Mouse (Mus musculus): Measurements from ENCODE around the gene Slc29a1. TPM values are rescaled to one million over a fixed set of nuclear protein-coding genes. Genes with fewer than 3 reads are reported as not detected.

Slc29a1 gene
- 33.8 TPM for total RNA-seq (2023)

DNA sequence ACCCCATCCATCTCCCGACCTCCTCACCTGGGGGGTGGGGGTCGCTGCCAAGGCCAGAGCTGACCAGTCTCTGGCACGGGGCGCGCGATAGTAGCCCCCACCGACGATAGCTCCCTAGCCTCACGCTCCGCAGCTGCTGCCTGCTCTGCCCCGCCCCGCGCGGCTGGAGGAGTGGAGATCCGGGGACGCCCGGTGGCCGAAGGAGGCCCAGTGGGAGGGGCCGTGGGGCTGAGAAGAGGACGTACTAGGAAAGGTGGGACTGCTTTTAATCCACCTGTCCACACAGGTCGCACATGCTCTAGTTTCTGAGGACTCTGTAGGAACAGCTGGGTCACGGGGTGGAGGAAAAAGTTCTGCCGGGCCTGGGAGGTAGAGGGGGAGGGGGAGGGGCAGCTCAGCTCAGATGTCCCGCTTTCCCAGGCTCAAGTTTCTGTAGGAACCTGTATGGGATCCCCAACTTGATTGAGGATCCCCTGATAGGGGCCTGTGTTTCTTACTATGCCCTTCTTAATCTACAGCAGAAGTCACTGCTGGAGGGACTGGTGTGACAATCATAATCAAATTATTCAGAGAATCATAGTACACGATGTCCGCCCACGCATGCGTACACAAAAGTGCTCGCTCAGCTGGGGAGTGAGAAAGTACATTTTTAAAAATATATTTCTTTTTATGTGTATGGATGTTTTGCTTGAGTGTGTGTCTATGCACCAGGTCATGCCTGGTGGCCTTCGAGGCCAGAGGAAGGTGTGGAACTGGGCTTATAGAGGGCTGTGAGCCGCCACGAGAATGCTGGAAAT, at the start of gene Slc29a1:
TSS of gene Slc29a1 (minus strand) at position 161 of the 797 bp plus-strand sequence.

DNA sequence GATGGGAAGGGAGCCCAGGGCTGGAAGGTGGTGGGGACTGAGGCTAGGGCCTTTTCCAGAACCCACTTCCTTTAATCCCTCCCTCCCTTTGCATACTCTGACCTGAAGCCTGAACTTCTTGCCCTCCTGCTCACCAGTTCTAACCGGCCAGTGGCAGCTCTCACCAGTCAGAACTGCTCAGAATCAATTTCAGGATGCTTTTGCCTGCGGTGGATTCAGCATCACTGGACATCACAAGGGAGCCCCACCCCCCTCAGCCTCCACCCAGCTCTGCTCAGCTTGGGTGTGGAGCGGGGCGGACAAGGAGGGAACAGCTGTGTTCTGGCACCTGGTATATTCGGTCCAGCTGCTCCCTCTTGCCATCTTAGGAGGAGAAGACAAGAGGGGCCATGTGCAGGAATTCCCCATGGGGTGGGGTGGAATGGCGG, 2.5 kb upstream of the Slc29a1 start, which contains the start of gene Mymx:
TSS of gene Mymx (minus strand) at position 226 of the 428 bp plus-strand sequence.

DNA sequence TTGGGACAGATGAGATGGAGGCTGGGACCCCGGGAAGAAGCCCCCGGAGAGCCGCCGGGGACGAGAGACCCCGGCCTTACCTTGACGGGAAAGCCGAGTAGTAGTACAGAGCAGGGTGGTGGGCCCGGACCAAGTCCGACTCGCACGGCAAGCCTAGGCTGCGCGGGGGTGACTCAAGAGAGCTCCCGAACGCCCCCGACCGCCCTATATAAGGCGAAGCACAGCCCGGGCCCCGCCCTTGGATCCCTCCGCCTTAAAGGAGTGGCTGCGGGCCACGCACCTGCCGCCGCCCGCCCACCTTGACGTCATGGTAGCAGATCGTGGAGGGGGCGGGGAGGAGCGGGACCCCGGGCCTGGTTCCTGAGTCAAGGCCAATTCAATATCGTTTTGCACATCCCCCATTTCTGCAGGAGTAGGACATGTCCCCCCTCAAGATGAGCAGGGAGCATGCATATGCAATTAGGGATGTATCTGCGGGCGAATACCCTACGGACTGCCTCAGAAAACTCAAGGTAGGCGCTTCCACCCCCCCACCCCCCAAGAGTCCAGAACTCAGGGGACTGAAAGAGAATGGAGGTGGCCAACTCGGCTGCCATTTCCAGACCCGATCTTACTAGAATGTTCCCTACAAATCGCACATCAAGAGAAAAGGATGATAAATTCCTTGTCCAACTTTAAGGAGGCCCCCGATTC, 26.2 kb downstream of the Slc29a1 start, which contains the start of gene Hsp90ab1:
TSS of gene Hsp90ab1 (minus strand) at position 185 of the 693 bp plus-strand sequence.

DNA sequence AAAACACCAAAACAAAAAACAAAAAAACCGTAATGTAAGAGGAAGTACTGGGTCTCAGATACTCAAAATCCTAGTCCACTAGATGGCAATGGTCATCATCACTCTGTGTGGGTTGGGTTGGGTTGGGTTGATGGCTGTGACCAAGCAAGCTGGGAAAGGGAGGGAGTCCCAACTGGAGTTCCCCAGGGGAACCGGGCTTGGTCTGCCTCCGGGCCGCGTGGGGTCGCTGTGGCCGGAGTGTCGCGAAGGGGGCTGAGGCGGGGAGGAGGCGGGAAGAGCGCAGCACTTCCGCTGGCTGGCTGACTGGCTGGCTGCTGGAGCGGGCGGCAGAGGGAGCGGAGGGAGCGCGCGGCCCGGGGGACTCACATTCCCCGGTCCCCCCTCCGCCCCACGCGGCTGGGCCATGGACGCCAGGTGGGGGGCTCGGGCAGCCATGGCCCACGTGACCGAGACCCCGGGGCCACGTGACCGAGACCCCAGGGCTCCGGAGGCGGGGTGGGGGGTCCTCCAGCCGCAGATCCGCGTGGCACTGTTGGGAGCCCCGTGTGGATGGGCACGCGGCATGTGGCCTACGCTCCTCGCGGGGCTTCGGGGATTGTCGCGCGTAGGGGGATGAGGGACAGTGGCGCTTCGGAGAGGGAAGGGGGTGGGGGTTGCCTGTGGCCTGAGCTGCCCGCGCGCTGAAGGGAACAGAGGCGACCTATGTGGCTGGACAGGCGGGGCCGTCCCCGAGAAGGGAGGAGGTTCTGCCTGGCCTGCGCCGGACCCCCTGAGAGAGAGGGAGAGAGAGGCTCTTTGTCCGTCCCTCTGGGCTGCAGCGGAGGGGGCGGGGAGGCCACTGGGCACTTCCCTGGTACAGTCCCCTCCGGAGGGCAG, 35.5 kb downstream of the Slc29a1 start, which contains the start of gene Slc35b2:
TSS of gene Slc35b2 (plus strand) at position 220 of the 876 bp plus-strand sequence.

DNA sequence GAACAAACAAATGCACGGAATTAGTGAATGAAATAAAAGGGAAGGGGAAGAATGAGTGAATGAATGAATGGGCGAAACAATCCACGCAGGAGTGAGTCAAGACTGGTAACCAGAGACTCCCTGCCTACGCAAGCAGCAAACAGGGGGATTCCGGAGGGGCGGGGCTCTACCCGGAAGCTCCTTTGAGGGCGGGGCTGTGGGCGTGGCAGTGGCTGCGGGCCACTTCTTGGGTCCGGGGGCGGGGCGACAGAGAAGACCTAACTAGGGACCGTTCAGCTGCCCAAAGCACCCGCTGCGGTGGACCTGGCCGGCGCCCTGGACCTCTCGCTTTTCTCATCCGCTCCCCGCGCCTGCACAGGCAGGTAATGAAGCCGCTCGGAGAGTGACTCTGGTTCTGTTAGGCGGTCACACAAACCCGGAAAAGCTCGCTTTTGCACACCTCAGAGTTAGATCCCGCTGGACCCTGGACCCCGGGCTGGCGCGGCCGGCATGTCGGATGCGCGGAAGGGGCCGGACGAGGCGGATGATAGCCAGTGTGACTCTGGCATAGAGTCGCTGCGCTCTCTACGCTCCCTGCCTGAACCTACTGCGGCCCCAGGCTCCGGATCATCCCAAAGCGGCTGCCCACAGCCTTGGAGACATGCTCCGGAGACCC, 43.8 kb downstream of the Slc29a1 start, which contains the start of gene Nfkbie:
TSS of gene Nfkbie (plus strand) at position 252 of the 655 bp plus-strand sequence.

DNA sequence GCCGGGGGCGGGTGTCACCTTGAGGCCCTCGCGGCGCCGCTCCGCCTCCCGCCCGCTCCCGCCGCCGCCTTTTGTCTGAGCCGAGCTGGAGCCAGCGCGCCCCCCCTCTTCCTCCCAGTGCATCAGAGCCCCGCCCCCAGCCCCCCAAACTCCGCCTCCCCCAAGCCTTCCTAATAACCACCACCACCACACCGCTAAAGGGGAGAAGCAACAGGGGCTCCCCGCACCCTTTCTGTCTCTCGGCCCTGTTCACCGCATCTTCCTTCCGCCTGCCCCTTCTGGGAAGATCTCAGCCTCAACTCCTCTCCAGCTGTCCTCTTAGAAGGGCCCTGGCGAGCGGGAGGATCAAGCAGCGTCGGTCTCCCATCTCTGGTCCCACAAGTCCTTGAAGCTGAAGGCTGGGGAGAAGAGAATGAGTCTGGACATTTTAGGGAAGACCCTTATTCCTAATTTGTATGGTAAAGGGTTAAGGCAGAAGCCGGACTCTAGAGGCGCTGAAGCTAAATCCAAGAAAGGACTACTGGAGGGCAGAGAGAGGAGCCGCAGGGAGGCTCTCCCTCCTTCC, 49.7 kb downstream of the Slc29a1 start, which contains the start of gene Tmem151b:
TSS of gene Tmem151b (minus strand) at position 61 of the 565 bp plus-strand sequence.

Other genes starting within 250 kb of the Slc29a1 start
- gene Cdc5l, start 165.9 kb downstream of the Slc29a1 start, total RNA-seq (2023), result 79.9 TPM
- not detected for gene Spats1, start 124.2 kb downstream of the Slc29a1 start, total RNA-seq (2023)
- 18.4 TPM for gene Aars2, start 92.8 kb downstream of the Slc29a1 start, total RNA-seq (2023)
- not detected for gene Tcte1, start 76.2 kb downstream of the Slc29a1 start, total RNA-seq (2023)
- gene Tmem151b, start 49.9 kb downstream of the Slc29a1 start, total RNA-seq (2023), result 0.12 TPM
- gene Nfkbie, start 43.9 kb downstream of the Slc29a1 start, total RNA-seq (2023), result 30.1 TPM
- 20.1 TPM for gene Slc35b2, start 35.7 kb downstream of the Slc29a1 start, total RNA-seq (2023)
- 1,065 TPM for gene Hsp90ab1, start 26.3 kb downstream of the Slc29a1 start, total RNA-seq (2023)
- not detected for gene Mymx, start 2.5 kb upstream of the Slc29a1 start, total RNA-seq (2023)
- gene Capn11, start 59.7 kb upstream of the Slc29a1 start, total RNA-seq (2023), result not detected
- 29.6 TPM for gene Mrpl14, start 86.7 kb upstream of the Slc29a1 start, total RNA-seq (2023)
- gene Tmem63b, start 87.3 kb upstream of the Slc29a1 start, total RNA-seq (2023), result 28.9 TPM
- gene 1600014C23Rik, start 134.2 kb upstream of the Slc29a1 start, total RNA-seq (2023), result not detected